Mouse (Mus musculus) embryonic facial prominence, embryonic 12.5 days (tissue): ENCODE results near the gene Fgfbp1. TPM values are rescaled to one million over a fixed set of nuclear protein-coding genes. Genes with fewer than 3 reads are reported as not detected.
A peak's percentile ranks its signal among the peaks of the same experiment; 100 is the strongest.

Experiments
- ATAC-seq: fragments of 200-750 bp; cut with Nextera tagmentation; 2 replicates; pipeline ENCODE4 v1.8.0; 2017; ENCODE audit not compliant: insufficient number of reproducible peaks, insufficient read depth, low FRiP score, low TSS enrichment
- H3K27ac ChIP-seq: fragments of 300-500 bp; sonication (generic); 2 replicates; pipeline ENCODE4 v1.5.1; 2016; ENCODE audit warnings: mild to moderate bottlenecking
- H3K27me3 ChIP-seq: fragments of 300-500 bp; sonication (generic); 2 replicates; pipeline ENCODE4 v1.6.1; 2016; ENCODE audit warnings: mild to moderate bottlenecking, moderate library complexity
- H3K36me3 ChIP-seq: fragments of 300-500 bp; sonication (generic); 2 replicates; pipeline ENCODE4 v1.6.1; 2016; ENCODE audit warnings: mild to moderate bottlenecking
- H3K4me1 ChIP-seq: fragments of 300-500 bp; sonication (generic); 2 replicates; pipeline ENCODE4 v1.6.1; 2016
- H3K4me2 ChIP-seq: fragments of 300-500 bp; sonication (generic); replicated peaks from 2 replicates; pipeline ENCODE4 v1.6.1; 2016; ENCODE audit warnings: mild to moderate bottlenecking, moderate library complexity
- H3K4me3 ChIP-seq: fragments of 300-500 bp; sonication (generic); 2 replicates; pipeline ENCODE4 v1.5.1; 2016; ENCODE audit warnings: mild to moderate bottlenecking
- H3K9ac ChIP-seq: fragments of 300-500 bp; sonication (generic); 2 replicates; pipeline ENCODE4 v1.6.1; 2016; ENCODE audit warnings: mild to moderate bottlenecking, moderate library complexity
- H3K9me3 ChIP-seq: fragments of 300-500 bp; sonication (generic); 2 replicates; pipeline ENCODE4 v1.6.1; 2016; ENCODE audit warnings: mild to moderate bottlenecking, moderate library complexity
- WGBS: fragments of 180-500 bp; shearing (Covaris S2); methylation state at CpG from one replicate; pipeline ENCODE4 v1.1.7; 2016; 5-methylcytosine and 5-hydroxymethylcytosine counted together
- polyA plus RNA-seq: library from polyadenylated mRNA; unstranded; fragments of >200 nt; fragmentation: Nextera tagmentation; extraction: Ambion mirVana; gene quantifications from 2 replicates; pipeline ENCODE4 v1.2.1, GENCODE M21; 2016

The Fgfbp1 gene
- polyA plus RNA-seq, 1 experiment from 2014 or later = 2.4 TPM

GRCm38 (mm10) chr5:43971156-43971555 lies 10.4 kb downstream of the Fgfbp1 start:
- H3K4me2 ChIP-seq = no peak overlapping the region
- no peaks in the 10 kb centered on the region for H3K9me3 ChIP-seq
- 75% methylated on average over 2 of the region's 2 CpGs for WGBS
- no peak for ATAC-seq
- H3K4me1 ChIP-seq = no peaks in the 10 kb centered on the region
- H3K27ac ChIP-seq = no peak overlapping the region
- no peaks in the 10 kb centered on the region for H3K36me3 ChIP-seq
- H3K9ac ChIP-seq = no peak overlapping the region
- H3K27me3 ChIP-seq = no peaks in the 10 kb centered on the region
- no peak overlapping the region for H3K4me3 ChIP-seq

- Histone ChIP-seq H3K4me2 (no peak overlapping the region), H3K36me3 (no peaks in the 10 kb centered on the region), H3K9me3 (no peaks in the 10 kb centered on the region), H3K27ac (no peak overlapping the region), H3K4me1 (no peaks in the 10 kb centered on the region), H3K27me3 (no peaks in the 10 kb centered on the region), H3K4me3 (no peak overlapping the region), H3K9ac (no peak overlapping the region)
- no peak for ATAC-seq
- 82% methylated on average over 2 of the region's 2 CpGs for whole genome bisulfite sequencing
Observed at GRCm38 (mm10) chr5:43970532-43970931, 11.0 kb downstream of the Fgfbp1 start.

- H3K9ac ChIP-seq = no peak overlapping the region
- no peak overlapping the region for H3K4me2 ChIP-seq
- H3K36me3 ChIP-seq = no peaks in the 10 kb centered on the region
- no peaks in the 10 kb centered on the region for H3K27me3 ChIP-seq
- no peaks in the 10 kb centered on the region for H3K9me3 ChIP-seq
- no peak overlapping the region for H3K27ac ChIP-seq
- WGBS = 67% methylated on average over 2 of the region's 2 CpGs
- H3K4me1 ChIP-seq = no peaks in the 10 kb centered on the region
- H3K4me3 ChIP-seq = no peak overlapping the region
- no peak for ATAC-seq
Observed at GRCm38 (mm10) chr5:43968634-43969033, 12.9 kb downstream of the Fgfbp1 start.

- Histone ChIP-seq H3K9ac (no peak overlapping the region), H3K36me3 (no peaks in the 10 kb centered on the region), H3K4me2 (no peak overlapping the region), H3K27me3 (no peaks in the 10 kb centered on the region), H3K4me1 (no peaks in the 10 kb centered on the region), H3K9me3 (no peaks in the 10 kb centered on the region), H3K27ac (no peak overlapping the region), H3K4me3 (no peak overlapping the region)
- 89% methylated on average over 3 of the region's 3 CpGs for WGBS
- no peak for ATAC-seq
Observed at GRCm38 (mm10) chr5:43961056-43961455, 20.5 kb downstream of the Fgfbp1 start.

- no peak overlapping the region for H3K4me2 ChIP-seq
- no peaks in the 10 kb centered on the region for H3K9me3 ChIP-seq
- H3K4me1 ChIP-seq = no peaks in the 10 kb centered on the region
- no peak overlapping the region for H3K9ac ChIP-seq
- H3K27ac ChIP-seq = no peak overlapping the region
- no peak for ATAC-seq
- no peaks in the 10 kb centered on the region for H3K36me3 ChIP-seq
- 71% methylated on average over 3 of the region's 3 CpGs for WGBS
- H3K27me3 ChIP-seq = no peaks in the 10 kb centered on the region
- H3K4me3 ChIP-seq = no peak overlapping the region
Observed at GRCm38 (mm10) chr5:43959884-43960440, 21.6 kb downstream of the Fgfbp1 start.

- WGBS = 71% methylated on average over 1 of the region's 1 CpGs
- no peaks in the 10 kb centered on the region for H3K27me3 ChIP-seq
- H3K9ac ChIP-seq = no peak overlapping the region
- H3K9me3 ChIP-seq = no peaks in the 10 kb centered on the region
- ATAC-seq = no peak
- H3K36me3 ChIP-seq = no peaks in the 10 kb centered on the region
- H3K4me1 ChIP-seq = peaks cover 10% of the 10 kb centered on the region; the same call in 1 of the 2 replicates
- H3K4me2 ChIP-seq = no peak overlapping the region
- H3K4me3 ChIP-seq = no peak overlapping the region
- no peak overlapping the region for H3K27ac ChIP-seq
Observed at GRCm38 (mm10) chr5:43953241-43953640, 28.3 kb downstream of the Fgfbp1 start.

GRCm38 (mm10) chr5:43948748-43949275 lies 32.8 kb downstream of the Fgfbp1 start:
- peak overlapping the region; percentile 67 for H3K4me2 ChIP-seq
- no peaks in the 10 kb centered on the region for H3K36me3 ChIP-seq
- H3K9ac ChIP-seq = no peak overlapping the region; the same call in 1 of the 2 replicates
- no peak for ATAC-seq
- H3K4me1 ChIP-seq = peaks cover 20% of the 10 kb centered on the region; the same call in 1 of the 2 replicates
- no peak overlapping the region for H3K4me3 ChIP-seq
- no peaks in the 10 kb centered on the region for H3K27me3 ChIP-seq
- 2% methylated on average over 8 of the region's 8 CpGs for WGBS
- no peaks in the 10 kb centered on the region for H3K9me3 ChIP-seq
- no peak overlapping the region for H3K27ac ChIP-seq

- Histone ChIP-seq H3K36me3 (no peaks in the 10 kb centered on the region), H3K9ac (peak overlapping the region; percentile 36; the same call in 1 of the 2 replicates)
Observed at GRCm38 (mm10) chr5:43948111-43948743, 33.4 kb downstream of the Fgfbp1 start.

GRCm38 (mm10) chr5:43947330-43947977 lies 34.1 kb downstream of the Fgfbp1 start:
- Histone ChIP-seq H3K4me1 (peaks cover 20% of the 10 kb centered on the region; the same call in 1 of the 2 replicates), H3K9ac (peak overlapping the region; percentile 36; the same call in 1 of the 2 replicates), H3K36me3 (no peaks in the 10 kb centered on the region), H3K4me2 (peak overlapping the region; percentile 67), H3K27me3 (no peaks in the 10 kb centered on the region), H3K27ac (no peak overlapping the region), H3K4me3 (no peak overlapping the region; the same call in 1 of the 2 replicates), H3K9me3 (no peaks in the 10 kb centered on the region)
- ATAC-seq = 0 out of 2 replicates have a peak, but pooled peaks have one; percentile 67
- 27% methylated on average over 9 of the region's 9 CpGs for WGBS

More at GRCm38 (mm10) chr5:43948111-43948743, 33.4 kb downstream of the Fgfbp1 start:
- no peaks in the 10 kb centered on the region for H3K27me3 ChIP-seq
- peak; percentile 91 for ATAC-seq
- under 1% methylated on average over 27 of the region's 27 CpGs for WGBS
- peak overlapping the region; percentile 28 for H3K4me3 ChIP-seq
- peaks cover 20% of the 10 kb centered on the region; the same call in 1 of the 2 replicates for H3K4me1 ChIP-seq
- H3K9me3 ChIP-seq = no peaks in the 10 kb centered on the region
- H3K27ac ChIP-seq = no peak overlapping the region
- peak overlapping the region; percentile 67 for H3K4me2 ChIP-seq

GRCm38 (mm10) chr5:43933269-43933668 lies 48.3 kb downstream of the Fgfbp1 start:
- Histone ChIP-seq H3K27ac (no peak overlapping the region), H3K4me1 (no peaks in the 10 kb centered on the region), H3K9me3 (no peaks in the 10 kb centered on the region), H3K9ac (no peak overlapping the region), H3K4me3 (no peak overlapping the region), H3K27me3 (no peaks in the 10 kb centered on the region), H3K36me3 (no peaks in the 10 kb centered on the region), H3K4me2 (no peak overlapping the region)
- ATAC-seq = no peak
- WGBS = 58% methylated on average over 2 of the region's 2 CpGs
